Mouse (Mus musculus): Measurements from ENCODE around the gene Slc7a11. TPM values are rescaled to one million over a fixed set of nuclear protein-coding genes. Genes with fewer than 3 reads are reported as not detected.

Slc7a11 gene
- total and polyA plus RNA-seq, 3 experiments, result 0.03 to 0.98 (median 0.38) TPM

DNA sequence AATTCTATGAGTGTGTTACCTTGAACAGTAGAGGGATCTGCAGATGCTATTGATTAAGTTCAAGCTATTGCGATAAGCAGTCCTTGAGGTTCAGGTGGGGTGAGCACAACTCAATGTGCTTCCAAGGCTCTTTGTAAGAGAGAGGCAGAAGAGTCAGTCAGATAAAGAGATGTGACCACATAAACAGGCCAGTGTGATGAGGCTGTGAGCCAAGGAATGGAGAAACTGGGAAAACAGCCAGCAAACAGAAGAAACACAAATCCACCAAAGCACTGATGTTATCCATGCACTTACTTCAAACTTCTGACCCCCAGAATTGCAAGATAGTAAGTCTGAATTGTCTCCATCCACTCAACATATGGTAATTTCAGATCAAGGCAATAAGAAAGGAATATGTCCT, 99.0 kb downstream of the Slc7a11 start:
- no peak for ATAC-seq (ENCODE audit: extremely low read depth, insufficient number of reproducible peaks, low FRiP score, poor library complexity, severe bottlenecking)
- no peaks in the 10 kb centered on the region for H3K9me3 ChIP-seq (replicated peaks)
- H3K36me3 ChIP-seq (replicated peaks), result no peaks in the 10 kb centered on the region
- no peak for TF ChIP-seq POLR2AphosphoS5 (IDR thresholded peaks at IDR 0.05; ENCODE audit: insufficient replicate concordance, low read depth, low read length)
- no peak for TF ChIP-seq TAL1 (conservative IDR thresholded peaks at IDR 0.05; ENCODE audit: low read depth, low read length)
- no peak for TF ChIP-seq CTCF (IDR thresholded peaks at IDR 0.05; ENCODE audit: low read depth, low read length)
- no peaks in the 10 kb centered on the region for H3K27me3 ChIP-seq (ENCODE audit: insufficient read depth, low read length)
- no peak for DNase-seq (ENCODE audit: low spot score)
- H3K4me1 ChIP-seq (ENCODE audit: insufficient read depth, low read depth, low read length), result no peaks in the 10 kb centered on the region
- H3K4me3 ChIP-seq (ENCODE audit: low read depth, low read length), result no peak overlapping the region

DNA sequence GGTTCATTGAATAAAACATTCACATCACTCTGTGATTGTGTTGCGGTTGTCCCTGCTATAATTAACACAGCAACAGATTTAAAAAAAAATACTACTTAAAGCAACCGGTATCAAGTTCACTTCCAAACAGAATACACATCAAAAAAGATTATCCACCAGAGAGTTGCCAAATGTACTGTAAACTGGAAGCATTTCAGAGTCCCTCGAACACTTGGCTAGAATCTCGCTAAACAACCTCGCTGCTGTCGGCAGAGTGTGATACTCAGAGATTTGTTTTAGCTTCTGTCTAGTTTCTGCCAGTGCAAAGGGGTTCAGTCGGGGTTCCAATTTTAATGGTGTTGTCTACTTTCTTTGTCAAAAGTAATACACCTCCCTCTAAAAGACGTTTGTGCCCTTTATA, 118.9 kb downstream of the Slc7a11 start:
- Histone ChIP-seq H3K27me3 (ENCODE audit: insufficient read depth, low read length) (no peaks in the 10 kb centered on the region), H3K4me1 (ENCODE audit: insufficient read depth, low read depth, low read length) (no peaks in the 10 kb centered on the region), H3K4me3 (ENCODE audit: low read depth, low read length) (no peak overlapping the region), H3K9me3 (replicated peaks) (0 out of 2 replicates have a peak, but pooled peaks cover 4% of the 10 kb centered on the region), H3K36me3 (replicated peaks) (no peaks in the 10 kb centered on the region)
- TF ChIP-seq TAL1 (conservative IDR thresholded peaks at IDR 0.05; ENCODE audit: low read depth, low read length), result no peak
- TF ChIP-seq POLR2AphosphoS5 (IDR thresholded peaks at IDR 0.05; ENCODE audit: insufficient replicate concordance, low read depth, low read length), result no peak
- no peak for TF ChIP-seq GATA1 (IDR thresholded peaks at IDR 0.05; ENCODE audit: borderline replicate concordance, low read length)
- no peak for DNase-seq (ENCODE audit: low spot score)
- ATAC-seq (ENCODE audit: extremely low read depth, insufficient number of reproducible peaks, low FRiP score, poor library complexity, severe bottlenecking), result no peak

DNA sequence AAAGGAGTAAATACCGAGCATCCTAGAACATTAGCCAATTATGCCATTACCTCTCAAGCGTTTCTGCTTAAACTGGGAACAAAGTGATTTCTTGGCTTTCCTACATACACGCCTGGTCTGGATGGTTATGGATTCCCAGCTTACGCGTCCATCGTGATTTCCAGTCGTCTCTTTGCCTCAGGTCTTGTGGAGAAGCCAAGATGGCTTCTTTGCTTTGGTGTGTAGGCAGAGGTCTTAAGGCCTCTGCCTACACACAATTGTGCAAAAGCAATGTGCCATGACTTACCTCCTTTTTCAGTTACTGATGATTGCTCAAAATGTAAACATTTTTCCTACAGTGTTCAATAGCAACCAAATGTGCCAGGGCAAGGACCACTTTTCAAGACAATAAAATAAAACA, 119.5 kb downstream of the Slc7a11 start:
- Histone ChIP-seq H3K36me3 (replicated peaks) (no peaks in the 10 kb centered on the region), H3K27me3 (ENCODE audit: insufficient read depth, low read length) (no peaks in the 10 kb centered on the region), H3K9me3 (replicated peaks) (0 out of 2 replicates have a peak, but pooled peaks cover 5% of the 10 kb centered on the region), H3K4me1 (ENCODE audit: insufficient read depth, low read depth, low read length) (no peaks in the 10 kb centered on the region), H3K4me3 (ENCODE audit: low read depth, low read length) (no peak overlapping the region)
- TF ChIP-seq GATA2 (IDR thresholded peaks at IDR 0.05; ENCODE audit: borderline replicate concordance, low read depth, low read length) (no peak), CTCF (IDR thresholded peaks at IDR 0.05; ENCODE audit: low read depth, low read length) (no peak), POLR2AphosphoS5 (IDR thresholded peaks at IDR 0.05; ENCODE audit: insufficient replicate concordance, low read depth, low read length) (no peak), TAL1 (conservative IDR thresholded peaks at IDR 0.05; ENCODE audit: low read depth, low read length) (no peak), GATA1 (IDR thresholded peaks at IDR 0.05; ENCODE audit: borderline replicate concordance, low read length) (no peak)
- ATAC-seq (ENCODE audit: extremely low read depth, insufficient number of reproducible peaks, low FRiP score, poor library complexity, severe bottlenecking), result no peak
- no peak for DNase-seq (ENCODE audit: low spot score)

DNA sequence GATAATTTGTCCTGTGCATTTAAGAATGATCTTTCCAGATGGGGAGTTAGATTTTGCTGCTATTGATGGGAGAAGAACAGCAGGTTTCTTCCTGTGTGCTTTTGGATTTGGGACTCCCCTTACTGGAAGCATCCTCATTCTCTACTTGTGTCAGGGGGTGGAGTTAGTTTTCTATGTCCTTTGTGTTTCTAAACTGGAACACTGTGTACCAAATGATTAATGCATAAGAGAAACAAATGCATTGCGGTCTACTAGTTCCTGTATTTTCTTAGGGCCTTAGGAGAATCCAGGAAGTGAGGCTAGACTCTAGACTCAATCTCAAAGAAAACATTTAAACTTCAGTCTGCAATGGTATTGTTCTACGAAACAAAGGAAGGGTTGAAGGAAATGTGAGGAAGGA, 122.6 kb downstream of the Slc7a11 start:
- Histone ChIP-seq H3K36me3 (replicated peaks) (no peaks in the 10 kb centered on the region), H3K4me1 (ENCODE audit: insufficient read depth, low read depth, low read length) (no peaks in the 10 kb centered on the region), H3K27me3 (ENCODE audit: insufficient read depth, low read length) (no peaks in the 10 kb centered on the region), H3K9me3 (replicated peaks) (0 out of 2 replicates have a peak, but pooled peaks cover 7% of the 10 kb centered on the region), H3K4me3 (ENCODE audit: low read depth, low read length) (no peak overlapping the region)
- no peak for ATAC-seq (ENCODE audit: extremely low read depth, insufficient number of reproducible peaks, low FRiP score, poor library complexity, severe bottlenecking)
- no peak for TF ChIP-seq TAL1 (conservative IDR thresholded peaks at IDR 0.05; ENCODE audit: low read depth, low read length)
- TF ChIP-seq POLR2AphosphoS5 (IDR thresholded peaks at IDR 0.05; ENCODE audit: insufficient replicate concordance, low read depth, low read length), result no peak
- no peak for DNase-seq (ENCODE audit: low spot score)

DNA sequence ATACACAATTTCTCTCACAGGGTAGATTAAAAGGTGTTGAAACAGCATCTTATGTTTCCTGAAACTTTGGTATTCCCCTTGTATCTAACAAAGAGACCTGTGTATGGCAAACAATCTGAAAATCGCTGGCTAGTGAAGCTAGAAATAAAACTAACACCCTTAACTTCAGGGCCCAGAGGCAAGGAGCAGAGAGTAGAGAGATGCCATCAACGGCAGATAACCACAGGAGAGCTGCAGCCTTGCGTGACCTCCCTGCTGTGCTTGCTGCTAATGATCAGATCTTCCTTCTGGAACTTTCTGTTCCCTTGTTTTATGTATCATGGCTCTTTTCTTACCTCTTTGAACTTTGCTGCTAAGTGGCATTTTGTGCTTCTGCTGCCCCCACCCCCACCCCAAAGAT, 125.3 kb downstream of the Slc7a11 start:
- TF ChIP-seq GATA2 (IDR thresholded peaks at IDR 0.05; ENCODE audit: borderline replicate concordance, low read depth, low read length) (no peak), CTCF (IDR thresholded peaks at IDR 0.05; ENCODE audit: low read depth, low read length) (no peak), GATA1 (IDR thresholded peaks at IDR 0.05; ENCODE audit: borderline replicate concordance, low read length) (no peak), TAL1 (conservative IDR thresholded peaks at IDR 0.05; ENCODE audit: low read depth, low read length) (no peak), POLR2AphosphoS5 (IDR thresholded peaks at IDR 0.05; ENCODE audit: insufficient replicate concordance, low read depth, low read length) (no peak)
- Histone ChIP-seq H3K27me3 (ENCODE audit: insufficient read depth, low read length) (no peaks in the 10 kb centered on the region), H3K36me3 (replicated peaks) (no peaks in the 10 kb centered on the region), H3K4me3 (ENCODE audit: low read depth, low read length) (no peak overlapping the region), H3K4me1 (ENCODE audit: insufficient read depth, low read depth, low read length) (no peaks in the 10 kb centered on the region), H3K9me3 (replicated peaks) (peaks cover 10% of the 10 kb centered on the region; the same call in 1 of the 2 replicates)
- DNase-seq (ENCODE audit: low spot score) (no peak), ATAC-seq (ENCODE audit: extremely low read depth, insufficient number of reproducible peaks, low FRiP score, poor library complexity, severe bottlenecking) (no peak)

DNA sequence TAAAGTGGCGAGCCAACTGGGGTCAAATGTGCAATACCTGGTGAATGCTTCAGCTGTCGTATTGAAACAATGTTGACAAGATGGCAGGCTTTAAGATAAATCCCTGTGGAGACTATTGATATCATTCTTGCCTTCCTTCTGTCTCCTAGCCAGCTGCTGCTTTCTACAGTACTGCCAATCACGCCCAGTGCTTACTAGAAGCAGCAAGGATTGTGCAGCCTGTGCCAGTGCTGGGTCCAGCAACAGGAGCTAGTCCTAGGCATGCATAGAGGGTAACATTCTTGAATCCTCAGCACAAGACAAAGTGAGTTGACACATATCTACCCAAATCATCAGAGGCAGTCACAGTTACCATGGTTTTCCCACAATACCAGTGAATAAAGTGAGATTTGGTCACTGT, 129.6 kb downstream of the Slc7a11 start:
- no peak for DNase-seq (ENCODE audit: low spot score)

More for the DNA sequence above, 129.6 kb downstream of the Slc7a11 start:
- Histone ChIP-seq H3K27me3 (ENCODE audit: insufficient read depth, low read length) (no peaks in the 10 kb centered on the region), H3K4me1 (ENCODE audit: insufficient read depth, low read depth, low read length) (no peaks in the 10 kb centered on the region), H3K9me3 (replicated peaks) (peaks cover 4% of the 10 kb centered on the region; the same call in 1 of the 2 replicates), H3K36me3 (replicated peaks) (no peaks in the 10 kb centered on the region), H3K4me3 (ENCODE audit: low read depth, low read length) (no peak overlapping the region)
- no peak for ATAC-seq (ENCODE audit: extremely low read depth, insufficient number of reproducible peaks, low FRiP score, poor library complexity, severe bottlenecking)
- TF ChIP-seq POLR2AphosphoS5 (IDR thresholded peaks at IDR 0.05; ENCODE audit: insufficient replicate concordance, low read depth, low read length) (no peak), GATA2 (IDR thresholded peaks at IDR 0.05; ENCODE audit: borderline replicate concordance, low read depth, low read length) (no peak), GATA1 (IDR thresholded peaks at IDR 0.05; ENCODE audit: borderline replicate concordance, low read length) (no peak), CTCF (IDR thresholded peaks at IDR 0.05; ENCODE audit: low read depth, low read length) (no peak), TAL1 (conservative IDR thresholded peaks at IDR 0.05; ENCODE audit: low read depth, low read length) (no peak)
